Mouse (Mus musculus): Measurements from ENCODE around the gene Tmem140.

Tmem140 gene

GRCm38 (mm10) chr6:34862791-34863403 lies at the start of gene Tmem140:
Gene Tmem140, plus strand, starts transcription at chr6:34863146.
- no peak for DNase-seq (ENCODE audit: low spot score in 2 of 2)

GRCm38 (mm10) chr6:34824406-34824805 lies 38.5 kb upstream of the Tmem140 start:
- DNase-seq (ENCODE audit: low spot score in 2 of 2), result no peak

DNA sequence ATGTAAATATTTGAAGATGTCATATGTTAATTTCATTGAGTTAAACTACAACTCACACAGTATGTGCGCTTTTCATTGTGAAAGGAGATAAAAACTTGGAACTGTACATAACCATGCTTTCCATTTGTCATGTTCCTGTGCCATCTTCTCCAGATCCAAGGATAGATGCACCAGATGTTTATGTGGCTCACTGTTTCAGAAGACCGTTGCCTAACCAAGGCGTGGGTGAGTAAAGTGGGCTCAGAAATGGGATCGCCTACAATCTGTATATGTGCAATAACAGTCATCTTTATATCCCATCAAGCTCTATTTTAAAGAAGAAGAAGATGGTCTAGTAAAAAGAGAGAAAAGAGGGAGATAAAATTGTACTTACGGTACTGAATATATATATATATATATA lies 30.6 kb upstream of the Tmem140 start:
- DNase-seq (ENCODE audit: low spot score in 2 of 2), result no peak

DNA sequence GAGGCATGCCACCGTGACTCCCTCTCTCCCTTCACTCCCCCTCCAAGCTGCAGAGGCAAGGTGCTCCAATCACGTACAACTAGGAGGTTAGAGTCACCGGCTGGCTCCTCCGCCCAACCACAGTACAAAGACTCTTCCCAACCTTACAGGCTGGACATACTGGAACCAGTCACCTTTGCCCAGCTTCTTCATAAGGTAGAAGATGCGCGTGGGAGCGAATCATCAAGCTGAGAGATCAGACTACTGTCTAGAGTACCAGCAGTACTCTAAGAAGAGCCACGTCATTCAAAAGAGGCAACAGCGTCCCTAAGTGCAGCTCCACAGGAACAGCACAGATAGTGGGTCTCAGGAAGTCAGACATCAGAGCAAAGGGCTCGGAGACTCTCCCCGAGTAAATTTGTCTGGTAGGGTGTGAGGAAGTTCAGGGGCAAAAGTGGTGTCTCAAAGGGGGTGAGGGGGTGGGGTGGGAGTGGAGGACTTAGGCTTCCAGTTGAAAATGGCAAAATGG lies 1.3 kb upstream of the Tmem140 start:
- no peak for DNase-seq (ENCODE audit: low spot score in 2 of 2)

DNA sequence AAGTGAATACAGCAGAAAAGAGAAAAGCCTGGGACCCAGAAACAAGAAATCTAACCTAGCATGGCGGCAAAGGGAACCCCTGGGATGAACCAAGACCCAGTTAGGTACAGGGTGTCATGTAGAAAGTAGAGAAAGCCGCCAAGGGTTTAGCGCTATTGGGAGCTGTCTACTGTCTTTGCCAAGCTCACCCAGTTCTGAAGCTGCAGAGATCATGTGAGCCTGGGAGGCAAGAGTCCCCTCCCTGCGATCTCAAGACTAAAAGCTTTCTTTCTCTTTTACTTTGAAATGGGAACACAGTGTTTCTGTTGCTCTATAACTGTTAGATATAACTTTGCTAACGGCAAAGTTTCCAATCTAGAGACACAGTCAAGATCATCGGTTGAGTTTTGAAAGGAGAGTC lies 565 bp upstream of the Tmem140 start:
- DNase-seq (ENCODE audit: low spot score in 2 of 2), result no peak

DNA sequence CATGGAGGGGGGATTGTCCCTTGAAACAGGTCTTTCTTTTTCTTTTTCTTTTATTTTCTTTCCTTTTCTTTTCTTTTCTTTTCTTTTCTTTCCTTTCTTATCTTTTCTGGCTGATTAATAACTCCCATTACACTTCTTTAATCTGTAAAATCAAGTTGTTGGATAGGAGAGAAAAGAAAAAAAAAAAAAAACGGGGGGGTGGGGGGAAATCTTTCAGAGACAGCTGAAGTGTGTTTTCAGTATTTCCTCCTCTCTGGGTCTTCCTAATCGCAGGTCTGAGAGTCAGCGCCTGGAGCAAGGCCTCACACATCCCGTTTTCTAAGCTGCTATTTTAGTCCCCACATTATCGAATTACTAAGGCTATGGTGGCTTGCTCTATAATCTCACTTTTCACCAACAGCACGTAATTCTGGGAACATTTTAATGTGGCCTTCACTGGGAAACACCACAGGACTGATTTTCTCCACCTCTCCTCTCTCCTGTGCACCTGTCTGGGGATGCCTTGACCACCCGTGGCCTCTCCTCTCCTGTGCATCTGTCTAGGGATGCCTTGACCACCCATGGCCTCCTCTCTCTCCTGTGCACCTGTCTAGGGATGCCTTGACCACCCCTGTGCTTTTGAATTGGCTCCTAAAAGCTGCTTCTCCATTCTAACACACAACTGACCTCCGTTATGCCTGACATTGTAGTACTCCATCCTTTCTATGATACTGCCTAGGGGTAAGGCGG lies 1.0 kb downstream of the Tmem140 start:
- DNase-seq (ENCODE audit: low spot score in 2 of 2), result no peak

DNA sequence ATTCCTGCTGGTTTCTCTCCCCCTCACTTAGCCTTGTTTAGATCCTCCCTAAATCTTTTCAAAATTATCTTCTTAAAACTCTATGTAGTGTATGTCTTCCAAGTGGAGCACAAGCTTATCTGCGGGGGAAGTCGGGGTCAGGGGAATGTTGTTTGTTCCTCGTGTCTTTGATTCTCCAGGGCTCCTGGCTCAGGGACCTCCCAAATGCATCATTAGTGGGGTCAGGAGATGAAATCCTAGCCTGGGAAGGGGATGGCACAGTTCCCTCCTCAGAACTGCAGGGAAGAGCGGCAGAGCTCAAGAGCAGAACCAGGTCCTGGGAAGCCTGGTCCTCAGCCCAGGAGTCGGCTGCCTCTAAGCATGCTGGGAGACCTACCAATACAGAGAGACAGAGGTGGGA lies 2.3 kb downstream of the Tmem140 start:
- no peak for DNase-seq (ENCODE audit: low spot score in 2 of 2)

GRCm38 (mm10) chr6:34865711-34866593 lies 3.0 kb downstream of the Tmem140 start:
- DNase-seq (ENCODE audit: low spot score in 2 of 2), result no peak

DNA sequence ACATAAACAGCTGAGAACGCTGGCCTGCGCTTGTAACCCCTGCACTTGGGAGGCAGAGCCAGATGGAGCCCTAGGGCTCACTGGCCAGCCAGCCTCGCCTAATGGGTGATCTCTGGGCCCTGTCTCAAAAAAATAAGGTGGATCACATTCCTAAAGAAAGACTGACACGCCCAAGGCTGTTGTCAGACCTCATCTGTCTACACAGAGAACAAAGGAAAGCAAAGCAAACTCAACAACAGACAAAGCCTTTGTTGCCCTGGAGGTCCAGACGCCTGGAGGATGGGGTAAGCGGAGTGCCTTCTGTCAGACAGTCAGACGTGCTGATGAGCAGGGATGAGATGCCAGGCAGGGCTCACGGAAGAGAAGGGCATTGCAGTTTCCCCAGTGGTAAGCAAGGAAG lies 3.8 kb downstream of the Tmem140 start:
- DNase-seq (ENCODE audit: low spot score in 2 of 2), result no peak

GRCm38 (mm10) chr6:34867301-34867994 lies 4.5 kb downstream of the Tmem140 start:
- no peak for DNase-seq (ENCODE audit: low spot score in 2 of 2)

- no peak for DNase-seq (ENCODE audit: low spot score in 2 of 2)
Measured at GRCm38 (mm10) chr6:34867995-34868350, 5.0 kb downstream of the Tmem140 start.

- no peak for DNase-seq (ENCODE audit: low spot score in 2 of 2)
Measured at GRCm38 (mm10) chr6:34868507-34869217, 5.7 kb downstream of the Tmem140 start.

DNA sequence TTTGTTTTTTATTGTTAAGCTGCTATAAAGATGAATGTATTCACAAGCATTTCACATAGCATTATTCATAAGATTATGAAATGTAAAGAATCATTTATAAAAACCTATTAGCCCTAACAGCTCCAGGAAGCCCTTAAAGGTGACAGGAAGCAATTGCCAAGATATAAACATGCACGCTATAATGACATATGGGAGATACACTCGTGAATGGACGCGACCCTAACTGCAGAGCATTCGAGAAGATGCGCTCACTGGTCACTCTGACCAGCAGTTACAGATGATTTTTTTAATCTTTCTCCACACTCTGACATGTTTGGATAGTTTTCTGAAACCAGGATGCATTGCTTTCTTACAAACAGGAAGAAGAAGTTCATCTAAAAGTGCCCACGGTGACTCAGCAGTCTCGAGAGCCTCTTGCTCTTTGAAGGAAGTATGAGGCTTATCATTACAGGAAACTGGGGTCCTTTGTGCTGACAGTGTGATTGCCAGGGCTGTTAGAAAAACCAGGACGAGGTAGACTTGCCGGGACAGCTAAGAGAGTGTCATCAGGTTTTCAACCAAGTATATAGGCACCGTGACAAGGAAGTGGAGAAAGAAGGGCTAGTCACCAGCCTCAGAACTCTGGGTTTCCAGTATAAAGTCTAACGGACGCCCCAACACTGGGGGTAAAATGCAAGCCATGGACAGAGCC lies 6.4 kb downstream of the Tmem140 start:
- DNase-seq (ENCODE audit: low spot score in 2 of 2), result no peak

DNA sequence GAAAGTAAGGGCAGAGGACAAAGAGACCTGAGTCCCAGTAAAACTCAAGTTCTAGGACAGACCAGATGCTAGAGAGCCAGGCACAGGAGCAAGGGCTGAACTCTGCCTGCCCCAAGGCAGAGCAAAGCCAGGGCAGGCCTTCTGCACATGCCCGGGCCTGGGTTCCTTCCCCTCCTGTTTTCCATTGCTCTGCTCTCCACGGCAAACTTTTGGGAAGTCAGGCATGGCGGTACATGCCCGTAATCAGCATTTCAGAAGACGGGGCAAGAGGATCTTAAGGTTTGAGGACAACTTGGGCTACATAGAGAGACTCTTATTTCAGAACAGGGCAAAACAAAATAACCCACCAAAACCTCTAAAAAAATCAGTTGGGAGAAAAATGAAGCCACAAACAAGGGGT lies 7.2 kb downstream of the Tmem140 start:
- no peak for DNase-seq (ENCODE audit: low spot score in 2 of 2)

- DNase-seq (ENCODE audit: low spot score in 2 of 2), result no peak
Measured at GRCm38 (mm10) chr6:34870724-34871123, 7.8 kb downstream of the Tmem140 start.

GRCm38 (mm10) chr6:34871929-34872328 lies 9.0 kb downstream of the Tmem140 start:
- no peak for DNase-seq (ENCODE audit: low spot score in 2 of 2)

GRCm38 (mm10) chr6:34872871-34873270 lies 9.9 kb downstream of the Tmem140 start:
- DNase-seq (ENCODE audit: low spot score in 2 of 2), result no peak

GRCm38 (mm10) chr6:34874101-34874921 lies 11.4 kb downstream of the Tmem140 start:
- no peak for DNase-seq (ENCODE audit: low spot score in 2 of 2)

DNA sequence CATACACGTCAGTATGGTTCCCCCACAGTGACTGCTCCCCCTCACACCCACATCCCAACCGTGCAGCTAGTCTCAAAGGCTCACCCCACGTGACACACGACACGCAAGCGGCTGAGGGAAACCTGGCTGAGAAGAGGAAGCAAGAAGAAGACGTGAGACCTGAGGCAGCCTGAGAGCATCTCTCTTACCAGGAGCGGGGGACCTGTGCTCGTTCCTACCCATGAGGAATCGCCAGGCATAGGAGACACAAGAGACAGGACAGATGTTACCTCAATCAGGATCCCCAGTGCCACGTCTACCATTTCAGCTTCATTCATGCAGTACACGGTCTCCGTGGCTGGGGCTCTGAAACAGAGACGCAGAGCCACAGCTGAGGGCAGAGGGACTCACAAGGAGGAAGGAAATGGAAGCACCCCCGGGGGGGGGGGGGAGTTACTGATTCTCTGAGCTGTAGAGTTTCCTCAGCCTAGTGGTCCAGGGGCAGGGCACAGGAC lies 12.4 kb downstream of the Tmem140 start:
- DNase-seq (ENCODE audit: low spot score in 2 of 2), result no peak

All from frontal cortex, postnatal 10 days (tissue).